Mouse (Mus musculus) large intestine, adult 2 months (tissue): ENCODE data around the gene Scin. TPM values are rescaled to one million over a fixed set of nuclear protein-coding genes. Genes with fewer than 3 reads are reported as not detected.

Experiments
- DNase-seq: peaks from one replicate; pipeline ENCODE4 v3.0.0-alpha.2; 2012; ENCODE audit warnings: low read depth, low spot score
- WGBS: fragments of 180-500 bp; shearing (Covaris S2); methylation state at CpG from one replicate; pipeline ENCODE4 v1.1.7; 2018; 5-methylcytosine and 5-hydroxymethylcytosine counted together
- polyA plus RNA-seq: library from polyadenylated mRNA; depleted of rRNA; stranded (reverse); fragments of >200 nt; gene quantifications from 2 replicates; pipeline ENCODE4 v1.2.3, GENCODE M21; 2012; rRNA removed

Scin gene
- polyA plus RNA-seq, 1 experiment, result 45.1 TPM

DNA sequence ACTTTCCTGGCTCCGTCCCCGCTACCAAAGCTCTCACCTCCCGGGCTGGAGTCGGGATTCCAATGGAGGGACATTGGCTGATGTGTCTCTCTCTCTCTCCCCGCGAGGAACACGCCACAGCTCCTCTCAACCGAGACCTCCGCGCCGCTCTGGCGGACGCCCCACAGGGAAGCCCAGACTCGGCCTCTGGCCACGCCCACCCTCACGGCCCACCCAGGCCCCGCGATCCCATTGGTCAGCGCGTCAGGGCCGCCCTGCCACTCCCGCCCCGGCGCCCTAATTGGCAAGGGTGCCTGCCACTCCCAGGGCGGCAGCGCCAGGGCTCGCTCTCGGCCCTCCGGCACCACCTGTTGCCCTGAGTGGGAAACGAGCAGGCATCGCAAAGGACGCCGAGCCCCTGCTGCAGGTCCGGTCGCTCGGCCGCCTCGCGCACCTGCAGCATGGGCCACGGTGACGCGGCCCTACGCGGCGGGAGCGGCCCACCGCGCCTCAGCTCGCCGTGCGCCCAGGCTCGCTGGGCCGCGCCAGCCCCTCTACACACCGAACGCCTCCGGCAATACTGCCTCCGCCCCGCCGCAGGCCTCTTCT lies 96.7 kb downstream of the Scin start:
- DNase-seq, result peak; percentile 90
- under 1% methylated on average over 59 of the region's 60 CpGs for WGBS

DNA sequence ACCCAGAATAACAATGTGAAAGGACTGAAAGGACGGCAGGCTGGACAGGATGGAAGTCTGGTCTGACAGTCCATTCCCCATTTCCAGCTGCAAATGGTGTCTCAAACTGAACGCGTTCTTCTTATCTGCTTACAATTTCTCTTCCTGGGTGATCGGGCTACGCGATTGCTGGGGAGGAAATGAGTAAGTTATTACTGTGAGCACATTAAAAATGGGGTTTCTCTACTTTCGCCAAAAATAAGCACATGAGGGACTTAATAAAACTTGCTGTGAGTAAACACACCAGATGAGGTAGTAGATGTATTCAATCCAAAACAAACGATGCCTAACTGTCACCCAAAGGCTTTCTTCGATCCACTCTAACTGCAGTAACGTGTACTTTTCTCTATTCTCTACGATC lies 97.4 kb downstream of the Scin start:
- no peak for DNase-seq
- WGBS, result under 1% methylated on average over 11 of the region's 11 CpGs

- 28% methylated on average over 4 of the region's 4 CpGs for WGBS
- DNase-seq, result no peak
Observed at GRCm38 (mm10) chr12:40035506-40035905, 98.5 kb downstream of the Scin start.

- 69% methylated on average over 4 of the region's 4 CpGs for WGBS
- DNase-seq, result no peak
Observed at GRCm38 (mm10) chr12:40029201-40029600, 104.8 kb downstream of the Scin start.

GRCm38 (mm10) chr12:40027846-40028245 lies 106.2 kb downstream of the Scin start:
- no peak for DNase-seq
- WGBS, result 53% methylated on average over 3 of the region's 3 CpGs

- no peak for DNase-seq
- WGBS, result 65% methylated on average over 3 of the region's 3 CpGs
Observed at GRCm38 (mm10) chr12:40027444-40027843, 106.6 kb downstream of the Scin start.

DNA sequence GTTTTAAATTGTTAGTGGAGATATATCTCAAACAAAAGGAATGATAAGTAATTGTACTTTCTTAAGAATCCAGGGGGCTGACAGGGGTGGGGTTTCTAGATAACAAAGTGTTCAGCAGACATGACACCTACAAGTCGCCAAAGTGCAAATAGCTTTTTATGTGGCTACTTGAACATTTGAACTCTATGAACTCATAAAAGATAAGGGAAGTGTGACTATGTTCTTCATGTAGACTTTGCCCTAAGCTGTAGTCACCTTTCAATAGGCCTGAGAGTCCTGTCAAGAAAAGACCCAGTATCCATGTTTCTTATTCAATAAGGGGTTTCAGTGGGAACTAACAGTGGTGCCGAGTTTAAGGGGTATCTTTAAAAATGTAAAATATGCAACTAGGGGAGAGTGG lies 110.1 kb downstream of the Scin start:
- 44% methylated on average over 2 of the region's 2 CpGs for WGBS
- DNase-seq, result no peak

- DNase-seq, result no peak
- 39% methylated on average over 3 of the region's 3 CpGs for WGBS
Observed at GRCm38 (mm10) chr12:40023014-40023642, 110.9 kb downstream of the Scin start.

GRCm38 (mm10) chr12:40022344-40022743 lies 111.7 kb downstream of the Scin start:
- WGBS, result 89% methylated on average over 3 of the region's 3 CpGs
- no peak for DNase-seq

DNA sequence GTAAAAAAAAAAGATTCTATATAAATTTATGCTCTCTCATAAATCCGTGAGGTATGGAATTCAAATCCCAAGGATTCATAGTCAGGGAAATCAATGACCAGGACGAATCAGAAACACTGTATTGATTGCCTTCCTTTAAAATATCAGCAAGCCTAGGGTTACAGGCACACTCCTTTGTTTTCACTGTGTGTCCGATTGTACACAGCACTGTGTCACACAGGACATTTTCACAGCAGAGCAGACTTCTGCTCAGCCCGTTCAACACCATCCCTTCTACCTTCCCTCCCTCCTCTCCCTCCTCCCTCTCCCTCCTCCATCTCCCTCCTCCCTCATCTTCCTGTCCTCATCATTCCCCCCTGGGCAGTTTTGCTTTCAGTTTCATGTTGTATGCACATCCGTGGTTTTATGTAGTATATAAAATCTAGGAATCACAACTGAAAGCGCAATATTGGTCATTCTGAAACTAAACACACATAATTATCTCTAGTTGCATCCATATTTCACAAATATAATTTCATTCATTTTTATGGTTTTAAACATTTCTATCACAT lies 116.0 kb downstream of the Scin start:
- 30% methylated on average over 6 of the region's 6 CpGs for WGBS

DNA sequence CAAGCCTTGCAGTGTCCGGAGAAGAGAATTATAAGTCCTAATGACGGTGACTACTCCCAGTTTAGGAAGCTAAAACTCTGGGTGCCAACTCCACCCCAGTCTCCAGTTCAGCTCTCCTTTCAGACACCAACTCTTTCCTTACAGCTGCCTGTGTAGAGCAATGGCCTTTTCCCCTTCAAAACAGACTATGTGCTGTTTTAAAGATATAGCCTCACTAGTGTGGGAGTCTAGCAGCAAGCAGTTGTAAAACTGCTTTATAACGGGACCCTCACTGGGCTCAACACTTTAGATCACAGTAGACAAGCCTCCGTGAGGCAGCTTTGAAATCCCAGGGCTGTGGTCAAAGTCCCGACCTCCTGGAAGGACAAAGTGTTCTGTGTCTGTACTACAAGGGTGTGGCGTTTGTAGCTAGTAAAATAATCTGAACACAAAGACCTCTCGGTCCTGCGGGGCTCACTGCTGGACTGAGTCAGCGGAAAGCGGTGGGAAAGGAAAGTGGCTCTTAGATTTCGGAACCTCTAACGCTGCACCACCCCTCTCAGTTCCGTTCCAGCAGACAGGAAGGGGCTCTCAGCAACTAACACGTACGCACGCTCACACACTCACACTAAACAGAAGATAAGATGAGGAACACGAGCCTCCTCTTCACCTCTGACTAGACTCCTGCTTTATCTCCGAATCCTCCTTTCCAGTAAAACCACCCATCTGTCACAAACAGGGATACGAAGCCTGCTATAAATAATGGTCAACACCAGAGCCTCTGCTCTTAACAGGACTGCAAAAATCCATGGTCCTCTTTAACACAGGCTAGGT lies 117.2 kb downstream of the Scin start:
- WGBS, result 2% methylated on average over 19 of the region's 19 CpGs
- no peak for DNase-seq

More for the DNA sequence above, 116.0 kb downstream of the Scin start:
- DNase-seq, result no peak

DNA sequence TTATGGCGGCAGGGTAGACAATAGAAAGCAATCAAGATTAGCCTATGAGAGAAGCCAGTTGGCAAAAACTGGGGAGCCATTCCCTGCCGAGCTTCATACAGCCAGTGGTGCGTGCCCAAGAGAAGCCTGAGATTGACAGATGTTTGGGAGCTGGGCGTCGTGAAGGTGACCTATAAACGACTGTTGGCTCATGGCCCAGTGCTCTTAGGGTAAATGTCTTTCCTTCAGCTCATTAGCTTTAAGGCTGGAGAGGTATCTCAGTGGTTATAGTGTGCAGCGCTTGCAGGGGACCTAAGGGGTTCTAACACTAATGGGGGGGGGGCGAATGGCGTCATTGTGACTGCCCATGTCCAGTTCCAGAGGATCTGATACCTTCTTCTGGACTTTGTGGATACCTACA lies 118.0 kb downstream of the Scin start:
- WGBS, result 55% methylated on average over 9 of the region's 9 CpGs
- no peak for DNase-seq

GRCm38 (mm10) chr12:40009866-40010265 lies 124.2 kb downstream of the Scin start:
- DNase-seq, result no peak
- WGBS, result 44% methylated on average over 2 of the region's 2 CpGs

Other genes with a start within 250 kb of the Scin start
- 9.2 and 13.4 TPM in 2 replicates for gene Arl4a, start 96.2 kb downstream of the Scin start, polyA plus RNA-seq
- not detected in 2 replicates for gene Lsmem1, start 65.3 kb upstream of the Scin start, polyA plus RNA-seq
- gene Ifrd1, start 114.3 kb upstream of the Scin start, polyA plus RNA-seq, result 15.3 and 33.9 TPM in 2 replicates